Mouse (Mus musculus) ES-E14 (cell line): Measurements from ENCODE around the gene Cx3cr1. TPM values are rescaled to one million over a fixed set of nuclear protein-coding genes. Genes with fewer than 3 reads are reported as not detected.

Experiments used
- DNase-seq: peaks from one replicate; pipeline ENCODE4 v3.0.0-alpha.2; 2013; ENCODE audit warnings: low read depth, low spot score
- H3K27ac ChIP-seq: 2 replicates; pipeline ENCODE4 v1.5.1; 2012; ENCODE audit warnings: low read depth, mild to moderate bottlenecking, low read length, moderate library complexity, mixed read lengths; ENCODE audit not compliant: poor library complexity, insufficient read depth, severe bottlenecking
- H3K36me3 ChIP-seq: 2 replicates; pipeline ENCODE4 v1.6.1; 2012; ENCODE audit warnings: mild to moderate bottlenecking, low read length, moderate library complexity, mixed read lengths; ENCODE audit not compliant: control insufficient read depth, poor library complexity, insufficient read depth, severe bottlenecking
- H3K4me1 ChIP-seq, 2 experiments: fragments of 150-350 bp in 1 of 2; sonication (generic) in 1 of 2; 2 replicates each; pipeline ENCODE4 v1.6.1; 2012; ENCODE audit warnings: low read length in 2 of 2, mild to moderate bottlenecking in 1 of 2, mixed read lengths in 1 of 2; ENCODE audit not compliant: control insufficient read depth in 2 of 2, insufficient read depth in 2 of 2, poor library complexity in 1 of 2
- H3K4me3 ChIP-seq, 2 experiments: fragments of 150-350 bp in 1 of 2; sonication (generic) in 1 of 2; 2 replicates each; pipeline ENCODE4 v1.5.1; 2012; ENCODE audit warnings: low read length in 2 of 2, low read depth in 1 of 2, mild to moderate bottlenecking in 1 of 2, mixed read lengths in 1 of 2; ENCODE audit not compliant: insufficient read depth in 1 of 2, poor library complexity in 1 of 2, severe bottlenecking in 1 of 2
- H3K9ac ChIP-seq: 2 replicates; pipeline ENCODE4 v1.6.1; 2012; ENCODE audit warnings: low read depth, mild to moderate bottlenecking, low read length, mixed read lengths; ENCODE audit not compliant: poor library complexity, insufficient read depth, severe bottlenecking
- H3K9me3 ChIP-seq: fragments of 150-350 bp; sonication (generic); 2 replicates; pipeline ENCODE4 v1.6.1; 2012; ENCODE audit warnings: low read depth, mild to moderate bottlenecking, low read length; ENCODE audit not compliant: control insufficient read depth, insufficient read depth
- CHD2 ChIP-seq: IDR thresholded peaks from 2 replicates; pipeline ENCODE4 v1.6.1; 2014; ENCODE audit warnings: mild to moderate bottlenecking, low read depth, low read length, inconsistent platforms
- HCFC1 ChIP-seq: IDR thresholded peaks from 2 replicates; pipeline ENCODE4 v1.6.1; 2012; ENCODE audit warnings: low read length, inconsistent platforms, borderline replicate concordance; ENCODE audit not compliant: insufficient read depth
- MAFK ChIP-seq: IDR thresholded peaks from 2 replicates; pipeline ENCODE4 v1.6.1; 2014; ENCODE audit warnings: mild to moderate bottlenecking, low read depth, low read length, inconsistent platforms; ENCODE audit not compliant: insufficient read depth
- ZC3H11A ChIP-seq: IDR thresholded peaks from 2 replicates; pipeline ENCODE4 v1.6.1; 2012; ENCODE audit warnings: low read depth, mild to moderate bottlenecking, inconsistent platforms, low read length, borderline replicate concordance
- ZNF384 ChIP-seq: IDR thresholded peaks from 2 replicates; pipeline ENCODE4 v1.6.1; 2012; ENCODE audit warnings: low read depth, low read length, inconsistent platforms
- in situ Hi-C, 2 experiments: fragments of 600-800 bp; cut with MboI; formaldehyde crosslinking; loops; one replicate each; pipeline ENCODE4 v1.15.1; 2025; ENCODE audit warnings: low sequenced_read_pairs in 2 of 2, inconsistent platforms in 1 of 2; ENCODE audit not compliant: unreplicated experiment in 2 of 2
- total RNA-seq: library from RNA; depleted of rRNA; stranded (reverse); fragments of 300-350 nt; gene quantifications from 2 replicates; pipeline ENCODE4 v1.2.3, GENCODE M21; 2012

Cx3cr1 gene
- total RNA-seq, 1 experiment, result 0.09 TPM

GRCm38 (mm10) chr9:120005936-120006335 lies 63.7 kb downstream of the Cx3cr1 start:
- TF ChIP-seq ZC3H11A (no peak), MAFK (no peak), HCFC1 (no peak), CHD2 (no peak), ZNF384 (no peak)
- Histone ChIP-seq H3K36me3 (no peaks in the 10 kb centered on the region), H3K27ac (peak overlapping the region; percentile 95), H3K9me3 (no peaks in the 10 kb centered on the region), H3K4me3 (no peak overlapping the region), H3K9ac (no peak overlapping the region; the same call in 1 of the 2 replicates), H3K4me1 (peaks cover 7 to 34% of the 10 kb centered on the region in 2 experiments; a peak in 3 of 4 replicates)
- in situ Hi-C loops, result no loop called here
- DNase-seq, result peak; percentile 77

- no peaks in the 10 kb centered on the region for H3K9me3 ChIP-seq
- H3K9ac ChIP-seq, result peak overlapping the region; percentile 48; the same call in 1 of the 2 replicates
- no peaks in the 10 kb centered on the region for H3K36me3 ChIP-seq
- DNase-seq, result no peak
- H3K4me1 ChIP-seq, result peaks cover 4 to 27% of the 10 kb centered on the region in 2 experiments; a peak in 3 of 4 replicates
- peak overlapping the region; percentile 71; the same call in 1 of the 2 replicates for H3K27ac ChIP-seq
- H3K4me3 ChIP-seq, result no peak overlapping the region
- TF ChIP-seq HCFC1 (no peak), CHD2 (no peak), ZNF384 (no peak), ZC3H11A (no peak), MAFK (0 out of 2 replicates have a peak, but pooled peaks have one; percentile 70)
- in situ Hi-C loops, result no loop called here
Measured at GRCm38 (mm10) chr9:120002893-120003292, 66.8 kb downstream of the Cx3cr1 start.

GRCm38 (mm10) chr9:120001945-120002725 lies 67.5 kb downstream of the Cx3cr1 start:
- Histone ChIP-seq H3K36me3 (no peaks in the 10 kb centered on the region), H3K4me1 (peaks cover 4 to 22% of the 10 kb centered on the region in 2 experiments; a peak in 3 of 4 replicates), H3K9me3 (no peaks in the 10 kb centered on the region), H3K27ac (peak overlapping the region; percentile 73), H3K9ac (peak overlapping the region; percentile 86), H3K4me3 (peak overlapping the region; percentile 66 to 72)
- TF ChIP-seq CHD2 (no peak), ZC3H11A (no peak)
- DNase-seq, result peak; percentile 87
- in situ Hi-C loops, result no loop called here

GRCm38 (mm10) chr9:120000761-120001160 lies 68.9 kb downstream of the Cx3cr1 start:
- Histone ChIP-seq H3K4me1 (peaks cover 4 to 15% of the 10 kb centered on the region in 2 experiments; a peak in 3 of 4 replicates), H3K4me3 (no peak overlapping the region), H3K36me3 (no peaks in the 10 kb centered on the region), H3K27ac (no peak overlapping the region), H3K9ac (no peak overlapping the region), H3K9me3 (no peaks in the 10 kb centered on the region)
- in situ Hi-C loops, result no loop called here
- TF ChIP-seq ZNF384 (no peak), HCFC1 (no peak), ZC3H11A (no peak), CHD2 (no peak), MAFK (no peak)
- no peak for DNase-seq
